Mouse (Mus musculus): ENCODE measurements around the gene Sowaha. TPM values are rescaled to one million over a fixed set of nuclear protein-coding genes. Genes with fewer than 3 reads are reported as not detected.
"Not testable (repeated sequence)": the region's sequence is repeated elsewhere in the genome, so short reads cannot be mapped to it uniquely, and the experiment has no call there.

Sowaha gene
- polyA plus RNA-seq, 1 experiment from 2014 or later = 7.4 TPM

DNA sequence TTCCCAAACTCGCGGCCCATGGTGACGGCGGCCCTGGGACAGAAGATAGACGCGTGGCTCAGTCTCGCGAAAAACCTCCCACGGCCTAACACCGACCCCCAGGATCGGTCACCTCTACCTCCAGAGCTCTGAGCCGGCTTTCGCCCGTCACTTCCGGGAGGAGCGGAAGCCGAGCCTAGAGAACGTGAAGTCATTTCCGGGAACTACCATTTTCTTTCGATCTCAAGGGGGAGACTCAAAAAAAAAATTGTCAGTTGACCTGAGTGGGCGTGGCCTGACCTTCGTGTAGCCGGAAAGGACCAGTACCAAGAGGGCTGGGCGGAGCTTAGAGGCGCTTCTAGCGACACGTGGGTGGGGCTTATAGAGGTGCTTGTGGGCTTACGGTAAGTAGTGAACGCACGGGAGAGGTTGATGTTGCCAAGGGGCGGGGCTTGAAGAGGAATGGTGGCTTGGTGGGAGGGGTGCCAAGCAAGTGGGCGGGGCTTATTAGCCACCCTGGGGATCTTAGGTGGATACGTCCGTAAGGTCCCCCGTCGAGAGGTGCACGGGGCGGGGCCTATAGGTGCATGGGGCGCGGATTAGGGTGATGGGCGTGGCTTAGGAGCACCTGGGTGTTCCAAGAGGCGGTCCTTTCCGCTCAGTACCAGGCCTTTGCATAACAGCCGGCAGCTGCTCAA is 49.3 kb downstream of the Sowaha start, which contains the start of the genes Uqcrq and Gdf9:
TSS of gene Uqcrq (minus strand) at position 162 of the 677 bp plus-strand sequence.
TSS of gene Gdf9 (plus strand) at position 354 of the 677 bp plus-strand sequence.
- WGBS (ENCODE audit: insufficient replicate concordance) = under 1% methylated on average over 44 of the region's 44 CpGs
- ATAC-seq (peak; percentile 89), DNase-seq (peak; percentile 99)
- peaks cover 35% of the 10 kb centered on the region for H3K4me1 ChIP-seq (ENCODE audit: insufficient read depth)
- H3K27me3 ChIP-seq (ENCODE audit: insufficient read depth, low read length) = no peaks in the 10 kb centered on the region
- no peaks in the 10 kb centered on the region for H3K9me3 ChIP-seq (ENCODE audit: low read length)
- H3K4me2 ChIP-seq (ENCODE audit: low read depth, low read length) = peak within 1 kb of the TSS; percentile 76
- H3K27ac ChIP-seq (ENCODE audit: low read depth) = peak within 1 kb of the TSS; percentile 98
- peaks cover 9% of the 10 kb centered on the region for H3K36me3 ChIP-seq (replicated peaks; ENCODE audit: insufficient read depth, low read length)
- peak within 1 kb of the TSS; percentile 92 for H3K9ac ChIP-seq (replicated peaks)
- peak within 1 kb of the TSS; percentile 92 for H3K4me3 ChIP-seq (ENCODE audit: low read depth, low read length)
- TF ChIP-seq CTCF (IDR thresholded peaks at IDR 0.05; ENCODE audit: low read depth) (no peak; the same call in 1 of the 2 replicates), EP300 (IDR thresholded peaks at IDR 0.05; ENCODE audit: low read depth) (peak; percentile 83)

DNA sequence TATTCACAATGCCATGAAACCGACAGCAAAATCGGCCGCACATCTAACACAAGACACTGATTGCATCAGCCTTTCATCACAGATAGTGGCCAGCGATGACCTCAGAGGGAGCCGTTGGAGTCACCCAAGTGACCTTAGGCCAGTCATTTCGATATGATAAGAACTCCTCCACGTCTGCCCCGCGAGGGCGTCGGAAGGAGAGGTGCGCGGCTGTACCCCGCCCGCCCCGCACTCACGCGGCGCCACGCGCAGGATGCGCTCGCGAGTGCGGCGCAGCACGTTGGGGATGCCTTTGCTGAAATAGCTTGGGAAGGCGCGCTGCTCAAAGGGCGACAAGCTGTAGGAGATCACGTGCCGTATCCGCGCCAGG is 49.8 kb downstream of the Sowaha start:
- Histone ChIP-seq H3K4me3 (ENCODE audit: low read depth, low read length) (peak overlapping the region; percentile 92), H3K9ac (replicated peaks) (peak overlapping the region; percentile 92), H3K27me3 (ENCODE audit: insufficient read depth, low read length) (no peaks in the 10 kb centered on the region), H3K4me2 (ENCODE audit: low read depth, low read length) (peak overlapping the region; percentile 76), H3K4me1 (ENCODE audit: insufficient read depth) (peaks cover 36% of the 10 kb centered on the region), H3K9me3 (ENCODE audit: low read length) (no peaks in the 10 kb centered on the region), H3K36me3 (replicated peaks; ENCODE audit: insufficient read depth, low read length) (peaks cover 9% of the 10 kb centered on the region), H3K27ac (ENCODE audit: low read depth) (peak overlapping the region; percentile 98)
- DNase-seq = no peak
- TF ChIP-seq CTCF (IDR thresholded peaks at IDR 0.05; ENCODE audit: low read depth) = 0 out of 2 replicates have a peak, but pooled peaks have one; percentile 3
- no peak for TF ChIP-seq EP300 (IDR thresholded peaks at IDR 0.05; ENCODE audit: low read depth)
- ATAC-seq = peak; percentile 54
- under 1% methylated on average over 34 of the region's 34 CpGs for WGBS (ENCODE audit: insufficient replicate concordance)

DNA sequence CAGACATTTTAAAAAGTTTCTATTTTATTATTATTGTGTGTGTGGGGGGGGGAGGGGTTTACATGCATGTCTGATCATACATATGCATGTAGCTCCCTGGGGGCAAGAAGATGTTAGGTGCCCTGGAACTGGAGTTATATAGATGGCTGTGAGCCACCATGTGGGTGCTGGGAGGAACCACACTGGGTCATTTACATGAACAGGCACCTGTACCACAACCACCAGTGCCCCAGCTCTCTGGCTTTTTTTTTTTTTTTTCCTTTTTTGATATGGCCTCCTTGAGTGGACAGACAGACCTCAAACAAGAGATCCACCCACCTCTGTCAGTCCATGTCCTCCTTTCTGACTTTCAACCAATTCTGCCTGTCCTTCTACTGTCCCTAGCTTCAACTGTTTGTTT is 50.9 kb downstream of the Sowaha start:
- DNase-seq = no peak
- peak overlapping the region; percentile 92 for H3K9ac ChIP-seq (replicated peaks)
- H3K4me1 ChIP-seq (ENCODE audit: insufficient read depth) = peaks cover 36% of the 10 kb centered on the region

DNA sequence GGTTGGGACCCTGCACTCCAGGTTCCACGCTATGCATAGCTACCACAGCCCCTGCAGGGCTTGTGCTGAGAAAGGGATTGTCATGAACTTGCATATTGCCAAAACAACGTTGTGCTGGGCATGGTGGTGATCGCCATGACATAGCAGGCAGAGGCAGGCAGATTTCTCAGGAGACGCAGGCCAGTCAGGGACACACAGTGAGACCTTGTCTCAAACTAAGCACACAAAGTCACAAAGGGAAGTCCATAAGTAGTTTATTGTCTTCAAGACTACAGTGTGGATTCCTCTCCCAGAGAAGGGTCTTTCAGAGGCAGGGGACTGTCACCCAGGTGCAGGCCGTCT is 51.4 kb downstream of the Sowaha start:
- H3K27me3 ChIP-seq (ENCODE audit: insufficient read depth, low read length) = no peaks in the 10 kb centered on the region
- no peak overlapping the region for H3K4me3 ChIP-seq (ENCODE audit: low read depth, low read length)
- H3K36me3 ChIP-seq (replicated peaks; ENCODE audit: insufficient read depth, low read length) = peaks cover 9% of the 10 kb centered on the region
- ATAC-seq (no peak), DNase-seq (no peak)
- no peak overlapping the region for H3K4me2 ChIP-seq (ENCODE audit: low read depth, low read length)
- no peak overlapping the region for H3K9ac ChIP-seq (replicated peaks)
- TF ChIP-seq CTCF (IDR thresholded peaks at IDR 0.05; ENCODE audit: low read depth) (no peak), EP300 (IDR thresholded peaks at IDR 0.05; ENCODE audit: low read depth) (no peak)
- H3K9me3 ChIP-seq (ENCODE audit: low read length) = no peaks in the 10 kb centered on the region
- no peak overlapping the region for H3K27ac ChIP-seq (ENCODE audit: low read depth)
- WGBS (ENCODE audit: insufficient replicate concordance) = 93% methylated on average over 5 of the region's 5 CpGs
- H3K4me1 ChIP-seq (ENCODE audit: insufficient read depth) = peaks cover 39% of the 10 kb centered on the region

More for the DNA sequence above, 50.9 kb downstream of the Sowaha start:
- Histone ChIP-seq H3K27me3 (ENCODE audit: insufficient read depth, low read length) (no peaks in the 10 kb centered on the region), H3K9me3 (ENCODE audit: low read length) (no peaks in the 10 kb centered on the region), H3K4me3 (ENCODE audit: low read depth, low read length) (peak overlapping the region; percentile 92; the same call in 1 of the 2 replicates), H3K4me2 (ENCODE audit: low read depth, low read length) (peak overlapping the region; percentile 76), H3K36me3 (replicated peaks; ENCODE audit: insufficient read depth, low read length) (peaks cover 9% of the 10 kb centered on the region), H3K27ac (ENCODE audit: low read depth) (peak overlapping the region; percentile 98)
- ATAC-seq = no peak
- no peak for TF ChIP-seq CTCF (IDR thresholded peaks at IDR 0.05; ENCODE audit: low read depth)
- no peak for TF ChIP-seq EP300 (IDR thresholded peaks at IDR 0.05; ENCODE audit: low read depth)

DNA sequence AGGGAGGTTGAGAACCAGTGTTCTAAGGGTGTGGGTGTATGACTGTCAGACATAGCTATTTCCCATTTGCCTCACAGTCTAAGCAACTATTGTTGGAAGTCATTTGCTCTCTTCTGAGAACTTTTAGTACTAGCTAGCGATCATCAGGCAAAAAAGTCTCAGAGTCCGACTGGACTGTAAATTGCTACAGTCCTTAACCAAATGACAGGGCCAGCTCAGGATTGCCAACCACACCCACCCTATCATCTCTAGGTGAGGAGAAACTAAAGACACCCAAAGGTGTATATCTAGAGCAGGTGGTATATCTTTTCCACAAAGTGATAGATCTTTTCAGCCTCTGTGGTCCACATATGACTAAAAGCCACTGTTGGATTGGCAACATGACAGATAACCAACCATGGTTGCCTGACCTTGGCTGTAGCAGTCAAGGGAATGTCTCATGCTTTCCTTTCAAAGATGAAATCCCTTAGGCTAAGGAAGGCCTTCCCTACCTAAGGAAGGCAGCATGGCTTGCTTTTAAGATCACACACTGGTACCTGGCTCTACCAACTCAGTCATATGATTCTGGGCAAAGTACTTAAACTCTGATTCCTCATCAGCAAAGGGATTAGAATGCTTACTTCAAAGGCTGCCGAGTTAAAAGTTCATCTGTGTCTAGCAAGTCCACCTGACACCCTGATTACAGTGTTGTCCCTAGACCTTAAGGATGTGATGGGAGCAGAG is 51.9 kb downstream of the Sowaha start:
- Histone ChIP-seq H3K36me3 (replicated peaks; ENCODE audit: insufficient read depth, low read length) (peaks cover 9% of the 10 kb centered on the region), H3K4me1 (ENCODE audit: insufficient read depth) (peaks cover 35% of the 10 kb centered on the region), H3K27me3 (ENCODE audit: insufficient read depth, low read length) (no peaks in the 10 kb centered on the region), H3K9me3 (ENCODE audit: low read length) (no peaks in the 10 kb centered on the region), H3K4me3 (ENCODE audit: low read depth, low read length) (no peak overlapping the region), H3K9ac (replicated peaks) (no peak overlapping the region), H3K4me2 (ENCODE audit: low read depth, low read length) (no peak overlapping the region), H3K27ac (ENCODE audit: low read depth) (no peak overlapping the region)
- no peak for DNase-seq
- WGBS (ENCODE audit: insufficient replicate concordance) = 88% methylated on average over 3 of the region's 3 CpGs
- ATAC-seq = no peak
- no peak for TF ChIP-seq EP300 (IDR thresholded peaks at IDR 0.05; ENCODE audit: low read depth)
- TF ChIP-seq CTCF (IDR thresholded peaks at IDR 0.05; ENCODE audit: low read depth) = no peak

DNA sequence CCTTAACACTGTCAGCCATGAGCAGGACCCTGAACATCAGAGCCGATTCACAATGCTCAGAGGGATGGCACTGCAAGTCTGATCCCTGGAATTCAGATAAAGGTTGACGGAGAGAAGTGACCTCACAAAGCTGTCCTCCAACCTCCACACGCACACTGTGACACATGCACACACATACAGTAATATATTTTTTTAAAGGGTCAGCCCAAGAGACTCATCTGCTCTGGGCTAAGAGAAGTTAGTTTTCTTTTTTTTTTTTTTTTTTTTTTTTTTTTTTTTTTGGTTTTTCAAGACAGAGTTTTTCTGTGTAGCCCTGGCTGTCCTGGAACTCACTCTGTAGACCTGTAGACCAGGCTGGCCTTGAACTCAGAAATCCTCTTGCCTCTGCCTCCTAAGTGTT is 53.2 kb downstream of the Sowaha start:
- H3K4me1 ChIP-seq (ENCODE audit: insufficient read depth) = peaks cover 24% of the 10 kb centered on the region
- not testable (repeated sequence) for H3K4me3 ChIP-seq (ENCODE audit: low read depth, low read length); H3K27me3 ChIP-seq (ENCODE audit: insufficient read depth, low read length); ATAC-seq; H3K27ac ChIP-seq (ENCODE audit: low read depth); DNase-seq; H3K36me3 ChIP-seq (replicated peaks; ENCODE audit: insufficient read depth, low read length); H3K9me3 ChIP-seq (ENCODE audit: low read length); H3K9ac ChIP-seq (replicated peaks); H3K4me2 ChIP-seq (ENCODE audit: low read depth, low read length)
- 82% methylated on average over 3 of the region's 3 CpGs for WGBS (ENCODE audit: insufficient replicate concordance)

Other genes with a start within 250 kb of the Sowaha start
- gene Hspa4, start 179.8 kb downstream of the Sowaha start, polyA plus RNA-seq (2015; fragmentation: Nextera tagmentation; extraction: Ambion mirVana) = 37.4 and 41.4 TPM in 2 replicates
- 6.0 and 7.4 TPM in 2 replicates for gene Zcchc10, start 155.6 kb downstream of the Sowaha start, polyA plus RNA-seq (2015; fragmentation: Nextera tagmentation; extraction: Ambion mirVana)
- gene Aff4, start 129.4 kb downstream of the Sowaha start, polyA plus RNA-seq (2015; fragmentation: Nextera tagmentation; extraction: Ambion mirVana) = 9.1 and 12.4 TPM in 2 replicates
- gene Leap2, start 57.1 kb downstream of the Sowaha start, polyA plus RNA-seq (2015; fragmentation: Nextera tagmentation; extraction: Ambion mirVana) = 198 and 209 TPM in 2 replicates
- 1,453 and 1,461 TPM in 2 replicates for gene Uqcrq, start 49.4 kb downstream of the Sowaha start, polyA plus RNA-seq (2015; fragmentation: Nextera tagmentation; extraction: Ambion mirVana)
- gene Gdf9, start 49.3 kb downstream of the Sowaha start, polyA plus RNA-seq (2015; fragmentation: Nextera tagmentation; extraction: Ambion mirVana) = 0.15 and 0.18 TPM in 2 replicates
- gene Gm10447, start 23.2 kb downstream of the Sowaha start, polyA plus RNA-seq (2015; fragmentation: Nextera tagmentation; extraction: Ambion mirVana) = 0.06 and 0.25 TPM in 2 replicates
- gene Shroom1, start 23.1 kb downstream of the Sowaha start, polyA plus RNA-seq (2015; fragmentation: Nextera tagmentation; extraction: Ambion mirVana) = 5.5 TPM in 2 replicates
- not detected in 2 replicates for gene Gm9837, start 9.8 kb downstream of the Sowaha start, polyA plus RNA-seq (2015; fragmentation: Nextera tagmentation; extraction: Ambion mirVana)
- 0.15 and 0.31 TPM in 2 replicates for gene Gm9945, start 108 bp downstream of the Sowaha start, polyA plus RNA-seq (2015; fragmentation: Nextera tagmentation; extraction: Ambion mirVana)
- gene Sept8, start 39.0 kb upstream of the Sowaha start, polyA plus RNA-seq (2015; fragmentation: Nextera tagmentation; extraction: Ambion mirVana) = 6.2 and 7.2 TPM in 2 replicates
- 5.3 and 7.1 TPM in 2 replicates for gene Kif3a, start 87.1 kb upstream of the Sowaha start, polyA plus RNA-seq (2015; fragmentation: Nextera tagmentation; extraction: Ambion mirVana)
- gene Il4, start 138.4 kb upstream of the Sowaha start, polyA plus RNA-seq (2015; fragmentation: Nextera tagmentation; extraction: Ambion mirVana) = 0.28 TPM in 1 of 2 replicates, not detected in the other
- gene Il13, start 154.4 kb upstream of the Sowaha start, polyA plus RNA-seq (2015; fragmentation: Nextera tagmentation; extraction: Ambion mirVana) = not detected in 2 replicates
- 9.7 and 11.1 TPM in 2 replicates for gene Rad50, start 227.0 kb upstream of the Sowaha start, polyA plus RNA-seq (2015; fragmentation: Nextera tagmentation; extraction: Ambion mirVana)
- not detected in 2 replicates for gene Il5, start 240.5 kb upstream of the Sowaha start, polyA plus RNA-seq (2015; fragmentation: Nextera tagmentation; extraction: Ambion mirVana)